ENCODE assay signal across 8 mouse cellular contexts in the genomic region with DNA sequence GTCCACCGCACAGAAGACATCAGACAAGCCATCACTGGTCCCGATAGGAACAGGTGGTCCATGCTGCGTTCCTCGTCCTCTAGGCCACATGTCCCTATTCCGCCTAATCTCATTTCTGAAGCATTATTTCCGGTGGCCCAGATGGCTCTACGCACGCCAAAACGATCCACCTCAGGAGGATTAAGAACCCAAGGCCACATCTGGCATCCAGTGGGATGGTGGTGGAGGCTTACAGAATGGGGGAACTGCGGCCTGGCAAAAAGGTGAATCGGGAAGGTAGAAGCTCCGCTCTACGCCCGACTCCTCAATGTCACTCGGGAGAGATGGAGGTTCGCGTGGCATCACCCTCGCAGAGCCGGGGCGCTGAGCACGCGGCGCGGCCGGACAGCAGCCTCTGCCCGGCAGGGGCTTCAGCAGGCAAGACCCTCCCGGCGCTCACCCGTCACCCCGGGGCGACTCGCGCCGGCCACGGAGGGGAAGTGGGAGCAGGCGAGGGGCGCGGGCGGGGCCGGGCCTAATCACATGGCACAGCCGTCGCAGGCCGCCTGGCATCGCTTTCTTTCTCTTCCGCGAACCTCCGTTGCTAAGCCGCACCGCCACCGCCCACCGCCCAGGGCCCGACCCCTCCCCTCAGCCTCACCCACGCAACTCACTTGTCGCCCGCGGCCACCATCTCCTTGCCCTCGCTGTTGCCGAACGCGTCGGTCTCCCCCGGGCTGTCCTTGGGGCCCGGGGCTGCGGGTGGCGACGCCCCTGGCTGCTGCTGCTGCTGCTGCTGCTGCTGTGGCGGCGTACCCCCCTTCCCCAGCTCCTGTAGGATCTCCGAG. TPM values are rescaled to one million over a fixed set of nuclear protein-coding genes. Genes with fewer than 3 reads are reported as not detected.
DNase-seq lines count a peak whose midpoint lies in the region; ATAC-seq and TF ChIP-seq lines count a peak whose summit lies in the region.

No protein-coding gene starts in this region.

- peak; percentile 5 for ATAC-seq in lung, postnatal 0 days

- TF ChIP-seq CTCF in cerebellum, adult 2 months (IDR thresholded peaks at IDR 0.05; ENCODE audit: borderline replicate concordance, insufficient read depth, low read depth, low read length) = no peak
- no peak for TF ChIP-seq CTCF in lung, postnatal 0 days (IDR thresholded peaks at IDR 0.05)

- H3K4me3 ChIP-seq in cerebellum, adult 2 months (replicated peaks; ENCODE audit: insufficient read depth, low read depth, low read length) = peak overlapping the region; percentile 92
- H3K4me3 ChIP-seq in hindbrain, embryonic 10.5 days = peak overlapping the region; percentile 91
- peak overlapping the region; percentile 94 for H3K4me3 ChIP-seq in lung, postnatal 0 days (ENCODE audit: low read depth, low read length)

- H3K36me3 ChIP-seq in hindbrain, embryonic 10.5 days = no peaks in the 10 kb centered on the region
- no peaks in the 10 kb centered on the region for H3K36me3 ChIP-seq in lung, postnatal 0 days (ENCODE audit: insufficient read depth, low read length)

- H3K4me1 ChIP-seq in cerebellum, adult 2 months (ENCODE audit: control insufficient read depth, insufficient read depth, low read length) = peaks cover 3% of the 10 kb centered on the region; the same call in 1 of the 2 replicates
- H3K4me1 ChIP-seq in hindbrain, embryonic 10.5 days (replicated peaks) = peaks cover 20% of the 10 kb centered on the region
- peaks cover 3% of the 10 kb centered on the region; the same call in 1 of the 2 replicates for H3K4me1 ChIP-seq in lung, postnatal 0 days (ENCODE audit: insufficient read depth, low read depth, low read length)

- peak overlapping the region; percentile 89 for H3K4me2 ChIP-seq in lung, postnatal 0 days (replicated peaks; ENCODE audit: low read depth, low read length)

- H3K27ac ChIP-seq in cerebellum, adult 2 months (ENCODE audit: insufficient read depth, low read length) = peak overlapping the region; percentile 98
- H3K27ac ChIP-seq in hindbrain, embryonic 10.5 days = peak overlapping the region; percentile 96
- H3K27ac ChIP-seq in lung, postnatal 0 days (ENCODE audit: low read length) = peak overlapping the region; percentile 93

- peak; percentile 57 for DNase-seq in MEL-GATA-1-ER (ENCODE audit: extremely low read depth, low read depth)
- DNase-seq in cerebellum, adult 2 months = peak; percentile 75 to 80
- DNase-seq in forelimb bud, embryonic 11.5 days (ENCODE audit: low read depth, low spot score) = peak; percentile 47
- DNase-seq in hindbrain, embryonic 10.5 days (ENCODE audit: low spot score) = peak; percentile 74
- DNase-seq in layer of hippocampus, postnatal 10 days (ENCODE audit: low spot score in 2 of 2) = peak; percentile 71 to 75
- peak; percentile 68 for DNase-seq in lung, postnatal 0 days (ENCODE audit: low spot score)
- peak; percentile 29 for DNase-seq in ovary, postnatal 10 days (ENCODE audit: low spot score)
- DNase-seq in thymus, postnatal 0 days (ENCODE audit: low spot score) = peak; percentile 77

- TF ChIP-seq EP300 in lung, postnatal 0 days (IDR thresholded peaks at IDR 0.05) = no peak

- peak overlapping the region; percentile 82 for H3K9ac ChIP-seq in lung, postnatal 0 days (replicated peaks; ENCODE audit: low read depth)

- H3K27me3 ChIP-seq in cerebellum, adult 2 months (ENCODE audit: control insufficient read depth, insufficient read depth, low read length) = no peaks in the 10 kb centered on the region
- peaks cover 5% of the 10 kb centered on the region; the same call in 1 of the 2 replicates for H3K27me3 ChIP-seq in hindbrain, embryonic 10.5 days (ENCODE audit: insufficient read depth, poor library complexity, severe bottlenecking)
- no peaks in the 10 kb centered on the region for H3K27me3 ChIP-seq in lung, postnatal 0 days (replicated peaks; ENCODE audit: insufficient read depth, low read length)

- under 1% methylated on average over 62 of the region's 69 CpGs for WGBS in cerebellum, adult 2 months
- under 1% methylated on average over 69 of the region's 69 CpGs for WGBS in hindbrain, embryonic 10.5 days
- under 1% methylated on average over 40 of the region's 69 CpGs for whole genome bisulfite sequencing in lung, postnatal 0 days

- 0 out of 2 replicates have a peak, but pooled peaks have one; percentile 17 for TF ChIP-seq POLR2A in cerebellum, adult 2 months (IDR thresholded peaks at IDR 0.05; ENCODE audit: borderline replicate concordance, insufficient read depth, low read length)

- H3K9me3 ChIP-seq in hindbrain, embryonic 10.5 days = no peaks in the 10 kb centered on the region
- no peaks in the 10 kb centered on the region for H3K9me3 ChIP-seq in lung, postnatal 0 days (ENCODE audit: low read length)

RNA-seq across cellular contexts. Expression of gene Gls, which starts 0.9 kb away (rescaled TPM):
- 234 and 248 TPM in 2 replicates for polyA plus RNA-seq in cerebellum, adult 2 months (2012; rRNA removed)
- 14.2 and 17.4 TPM in 2 replicates for polyA plus RNA-seq in hindbrain, embryonic 10.5 days (2016; fragmentation: Nextera tagmentation; extraction: Ambion mirVana)
- 100 to 1,000 TPM; 291 to 354 TPM for total RNA-seq in layer of hippocampus, postnatal 10 days (2021)
- 13.0 and 15.9 TPM in 2 replicates for polyA plus RNA-seq in lung, postnatal 0 days (2015; fragmentation: Nextera tagmentation; extraction: Ambion mirVana)
- 30.8 and 38.3 TPM in 2 replicates for polyA plus RNA-seq in thymus, postnatal 0 days (2015; fragmentation: Nextera tagmentation; extraction: Ambion mirVana)

Comparison
In these comparisons a context has a peak if more than half of its experiments do, and no peak if none do; other contexts are left out.
1. Peak in every context shown above with its lines: DNase-seq, ATAC-seq, H3K4me3 ChIP-seq and H3K27ac ChIP-seq.